Mouse (Mus musculus) hindbrain, embryonic 10.5 days (tissue): ENCODE results near the gene Marc2. TPM values are rescaled to one million over a fixed set of nuclear protein-coding genes. Genes with fewer than 3 reads are reported as not detected.

Experiments used
- DNase-seq: peaks from one replicate; pipeline ENCODE4 v3.0.0-alpha.2; 2017; ENCODE audit warnings: low spot score
- H3K27ac ChIP-seq: fragments of 300-500 bp; sonication (generic); 2 replicates; pipeline ENCODE4 v1.5.1; 2016; ENCODE audit warnings: mild to moderate bottlenecking, moderate library complexity
- H3K27me3 ChIP-seq: fragments of 300-500 bp; sonication (generic); 2 replicates; pipeline ENCODE4 v1.6.1; 2016; ENCODE audit warnings: mild to moderate bottlenecking; ENCODE audit not compliant: poor library complexity, insufficient read depth, severe bottlenecking
- H3K36me3 ChIP-seq: fragments of 300-500 bp; sonication (generic); 2 replicates; pipeline ENCODE4 v1.6.1; 2016; ENCODE audit warnings: mild to moderate bottlenecking, moderate library complexity
- H3K4me1 ChIP-seq: fragments of 300-500 bp; sonication (generic); replicated peaks from 2 replicates; pipeline ENCODE4 v1.6.1; 2016; ENCODE audit warnings: mild to moderate bottlenecking
- H3K4me3 ChIP-seq: fragments of 300-500 bp; sonication (generic); 2 replicates; pipeline ENCODE4 v1.5.1; 2016; ENCODE audit warnings: mild to moderate bottlenecking, moderate library complexity
- H3K9me3 ChIP-seq: fragments of 300-500 bp; sonication (generic); 2 replicates; pipeline ENCODE4 v1.6.1; 2016; ENCODE audit warnings: mild to moderate bottlenecking, moderate library complexity
- WGBS: fragments of 180-500 bp; shearing (Covaris S2); methylation state at CpG from one replicate; pipeline ENCODE4 v1.1.7; 2016; 5-methylcytosine and 5-hydroxymethylcytosine counted together
- polyA plus RNA-seq: library from polyadenylated mRNA; unstranded; fragments of >200 nt; fragmentation: Nextera tagmentation; extraction: Ambion mirVana; gene quantifications from 2 replicates; pipeline ENCODE4 v1.2.1, GENCODE M21; 2016

The Marc2 gene
- polyA plus RNA-seq, 1 experiment from 2014 or later = 87.8 TPM

GRCm38 (mm10) chr1:184851166-184851565 is 4.9 kb upstream of the Marc2 start:
- Histone ChIP-seq H3K4me1 (peaks cover 30% of the 10 kb centered on the region), H3K9me3 (no peaks in the 10 kb centered on the region), H3K27me3 (peaks cover 46% of the 10 kb centered on the region), H3K27ac (no peak overlapping the region), H3K36me3 (no peaks in the 10 kb centered on the region), H3K4me3 (no peak overlapping the region)
- no peak for DNase-seq
- 49% methylated on average over 7 of the region's 7 CpGs for WGBS

- H3K36me3 ChIP-seq = no peaks in the 10 kb centered on the region
- H3K27me3 ChIP-seq = peaks cover 52% of the 10 kb centered on the region
- H3K4me3 ChIP-seq = no peak overlapping the region
- H3K27ac ChIP-seq = no peak overlapping the region
- peaks cover 43% of the 10 kb centered on the region for H3K4me1 ChIP-seq
- H3K9me3 ChIP-seq = no peaks in the 10 kb centered on the region
- DNase-seq = no peak
- 52% methylated on average over 3 of the region's 3 CpGs for WGBS
Observed at GRCm38 (mm10) chr1:184846973-184847372, 722 bp upstream of the Marc2 start.

GRCm38 (mm10) chr1:184845111-184846071 is 860 bp downstream of the Marc2 start:
- Histone ChIP-seq H3K27ac (peak overlapping the region; percentile 88), H3K27me3 (peaks cover 41% of the 10 kb centered on the region), H3K9me3 (no peaks in the 10 kb centered on the region), H3K4me1 (peaks cover 38% of the 10 kb centered on the region), H3K4me3 (peak overlapping the region; percentile 73), H3K36me3 (no peaks in the 10 kb centered on the region)
- WGBS = under 1% methylated on average over 67 of the region's 67 CpGs
- peak; percentile 86 for DNase-seq

GRCm38 (mm10) chr1:184844326-184845066 is 1.8 kb downstream of the Marc2 start:
- Histone ChIP-seq H3K36me3 (peaks cover 4% of the 10 kb centered on the region; the same call in 1 of the 2 replicates), H3K27ac (peak overlapping the region; percentile 88; the same call in 1 of the 2 replicates), H3K4me1 (peaks cover 38% of the 10 kb centered on the region), H3K9me3 (no peaks in the 10 kb centered on the region), H3K27me3 (peaks cover 37% of the 10 kb centered on the region), H3K4me3 (peak overlapping the region; percentile 73)
- DNase-seq = no peak
- WGBS = 20% methylated on average over 15 of the region's 15 CpGs

- DNase-seq = no peak
- Histone ChIP-seq H3K27ac (no peak overlapping the region), H3K36me3 (peaks cover 17% of the 10 kb centered on the region), H3K9me3 (no peaks in the 10 kb centered on the region), H3K4me3 (no peak overlapping the region), H3K27me3 (no peaks in the 10 kb centered on the region), H3K4me1 (peaks cover 8% of the 10 kb centered on the region; the same call in 1 of the 2 replicates)
- WGBS = 95% methylated on average over 4 of the region's 4 CpGs
Observed at GRCm38 (mm10) chr1:184837649-184838048, 8.6 kb downstream of the Marc2 start.

GRCm38 (mm10) chr1:184836350-184836749 is 9.9 kb downstream of the Marc2 start:
- H3K4me3 ChIP-seq = no peak overlapping the region
- H3K27ac ChIP-seq = no peak overlapping the region
- WGBS = 76% methylated on average over 5 of the region's 5 CpGs
- peaks cover 30% of the 10 kb centered on the region for H3K36me3 ChIP-seq
- H3K27me3 ChIP-seq = no peaks in the 10 kb centered on the region
- H3K4me1 ChIP-seq = no peaks in the 10 kb centered on the region
- no peak for DNase-seq
- H3K9me3 ChIP-seq = no peaks in the 10 kb centered on the region

GRCm38 (mm10) chr1:184833499-184833898 is 12.8 kb downstream of the Marc2 start:
- H3K36me3 ChIP-seq = peaks cover 46% of the 10 kb centered on the region
- H3K9me3 ChIP-seq = no peaks in the 10 kb centered on the region
- 94% methylated on average over 7 of the region's 7 CpGs for WGBS
- no peaks in the 10 kb centered on the region for H3K27me3 ChIP-seq
- no peak overlapping the region for H3K4me3 ChIP-seq
- H3K4me1 ChIP-seq = no peaks in the 10 kb centered on the region
- no peak overlapping the region for H3K27ac ChIP-seq
- DNase-seq = no peak

GRCm38 (mm10) chr1:184832211-184832610 is 14.0 kb downstream of the Marc2 start:
- H3K27ac ChIP-seq = no peak overlapping the region
- H3K9me3 ChIP-seq = no peaks in the 10 kb centered on the region
- 81% methylated on average over 10 of the region's 10 CpGs for WGBS
- no peak overlapping the region for H3K4me3 ChIP-seq
- no peak for DNase-seq
- no peaks in the 10 kb centered on the region for H3K27me3 ChIP-seq
- peaks cover 4% of the 10 kb centered on the region for H3K4me1 ChIP-seq
- peaks cover 46% of the 10 kb centered on the region for H3K36me3 ChIP-seq

- Histone ChIP-seq H3K27me3 (no peaks in the 10 kb centered on the region), H3K27ac (no peak overlapping the region), H3K4me1 (peaks cover 10% of the 10 kb centered on the region), H3K4me3 (no peak overlapping the region), H3K36me3 (peaks cover 46% of the 10 kb centered on the region), H3K9me3 (no peaks in the 10 kb centered on the region)
- 91% methylated on average over 8 of the region's 8 CpGs for WGBS
- DNase-seq = no peak
Observed at GRCm38 (mm10) chr1:184829897-184830296, 16.4 kb downstream of the Marc2 start.

- WGBS = 28% methylated on average over 23 of the region's 23 CpGs
- no peak for DNase-seq
- Histone ChIP-seq H3K9me3 (no peaks in the 10 kb centered on the region), H3K36me3 (peaks cover 30% of the 10 kb centered on the region), H3K27ac (0 out of 2 replicates have a peak overlapping the region, but pooled peaks have one; percentile 35), H3K4me3 (peak overlapping the region; percentile 29), H3K27me3 (peaks cover 7% of the 10 kb centered on the region; the same call in 1 of the 2 replicates), H3K4me1 (peaks cover 26% of the 10 kb centered on the region)
Observed at GRCm38 (mm10) chr1:184827175-184827701, 19.0 kb downstream of the Marc2 start.

- Histone ChIP-seq H3K9me3 (no peaks in the 10 kb centered on the region), H3K27ac (no peak overlapping the region), H3K4me1 (peaks cover 26% of the 10 kb centered on the region), H3K36me3 (peaks cover 17% of the 10 kb centered on the region), H3K4me3 (no peak overlapping the region), H3K27me3 (peaks cover 7% of the 10 kb centered on the region; the same call in 1 of the 2 replicates)
- peak; percentile 53 for DNase-seq
- 27% methylated on average over 11 of the region's 11 CpGs for WGBS
Observed at GRCm38 (mm10) chr1:184825093-184825492, 21.2 kb downstream of the Marc2 start.

GRCm38 (mm10) chr1:184824439-184824851 is 21.8 kb downstream of the Marc2 start:
- peaks cover 7% of the 10 kb centered on the region; the same call in 1 of the 2 replicates for H3K27me3 ChIP-seq
- WGBS = 3% methylated on average over 12 of the region's 12 CpGs
- peaks cover 14% of the 10 kb centered on the region for H3K36me3 ChIP-seq
- H3K9me3 ChIP-seq = no peaks in the 10 kb centered on the region
- peaks cover 26% of the 10 kb centered on the region for H3K4me1 ChIP-seq
- no peak overlapping the region for H3K27ac ChIP-seq
- no peak overlapping the region for H3K4me3 ChIP-seq
- peak; percentile 92 for DNase-seq
